Mouse (Mus musculus) liver, embryonic 15.5 days (tissue): Measurements from ENCODE around the gene Ctcf. TPM values are rescaled to one million over a fixed set of nuclear protein-coding genes. Genes with fewer than 3 reads are reported as not detected.

ENCODE experiments used
- ATAC-seq: fragments of 200-750 bp; cut with Nextera tagmentation; 2 replicates; pipeline ENCODE4 v1.8.0; 2017; ENCODE audit warnings: moderate number of reproducible peaks, mild to moderate bottlenecking, moderate library complexity; ENCODE audit not compliant: insufficient read depth
- H3K27ac ChIP-seq: fragments of 300-500 bp; sonication (generic); replicated peaks from 2 replicates; pipeline ENCODE4 v1.5.1; 2015; ENCODE audit warnings: mild to moderate bottlenecking, inconsistent platforms
- H3K27me3 ChIP-seq: fragments of 300-500 bp; sonication (generic); 2 replicates; pipeline ENCODE4 v1.6.1; 2015; ENCODE audit warnings: mild to moderate bottlenecking, inconsistent platforms
- H3K36me3 ChIP-seq: fragments of 300-500 bp; sonication (generic); replicated peaks from 2 replicates; pipeline ENCODE4 v1.6.1; 2015; ENCODE audit warnings: moderate library complexity, mild to moderate bottlenecking, inconsistent platforms
- H3K4me1 ChIP-seq: fragments of 300-500 bp; sonication (generic); replicated peaks from 2 replicates; pipeline ENCODE4 v1.6.1; 2015; ENCODE audit warnings: inconsistent platforms
- H3K4me2 ChIP-seq: fragments of 300-500 bp; sonication (generic); 2 replicates; pipeline ENCODE4 v1.6.1; 2015; ENCODE audit warnings: moderate library complexity, mild to moderate bottlenecking, inconsistent platforms
- H3K4me3 ChIP-seq: fragments of 300-500 bp; sonication (generic); replicated peaks from 2 replicates; pipeline ENCODE4 v1.5.1; 2015; ENCODE audit warnings: mild to moderate bottlenecking, inconsistent platforms
- H3K9ac ChIP-seq: fragments of 300-500 bp; sonication (generic); 2 replicates; pipeline ENCODE4 v1.6.1; 2015; ENCODE audit warnings: moderate library complexity, mild to moderate bottlenecking, inconsistent platforms
- H3K9me3 ChIP-seq: fragments of 300-500 bp; sonication (generic); replicated peaks from 2 replicates; pipeline ENCODE4 v1.6.1; 2016; ENCODE audit warnings: inconsistent platforms
- WGBS: fragments of 180-500 bp; shearing (Covaris S2); methylation state at CpG from one replicate; pipeline ENCODE4 v1.1.7; 2015; ENCODE audit warnings: mixed read lengths; ENCODE audit not compliant: insufficient replicate concordance; 5-methylcytosine and 5-hydroxymethylcytosine counted together
- polyA plus RNA-seq: library from polyadenylated mRNA; unstranded; fragments of >200 nt; fragmentation: Nextera tagmentation; extraction: Ambion mirVana; gene quantifications from 2 replicates; pipeline ENCODE4 v1.2.1, GENCODE M21; 2015

The Ctcf gene
- polyA plus RNA-seq, 1 experiment from 2014 or later, result 62.0 TPM

GRCm38 (mm10) chr8:105693648-105694047, 57.3 kb downstream of the Ctcf start:
- Histone ChIP-seq H3K36me3 (peaks cover 21% of the 10 kb centered on the region), H3K27me3 (peaks cover 12% of the 10 kb centered on the region), H3K9me3 (no peaks in the 10 kb centered on the region), H3K27ac (no peak overlapping the region), H3K4me1 (peaks cover 19% of the 10 kb centered on the region), H3K4me3 (peak overlapping the region; percentile 39), H3K9ac (no peak overlapping the region), H3K4me2 (peak overlapping the region; percentile 77)
- peak; percentile 25; the same call in 1 of the 2 replicates for ATAC-seq
- WGBS, result 7% methylated on average over 30 of the region's 30 CpGs

GRCm38 (mm10) chr8:105694051-105694799, 57.9 kb downstream of the Ctcf start:
- no peak; the same call in 1 of the 2 replicates for ATAC-seq
- Histone ChIP-seq H3K27ac (no peak overlapping the region), H3K27me3 (peaks cover 12% of the 10 kb centered on the region), H3K9ac (no peak overlapping the region), H3K4me2 (peak overlapping the region; percentile 77), H3K36me3 (peaks cover 22% of the 10 kb centered on the region), H3K4me1 (peaks cover 19% of the 10 kb centered on the region), H3K4me3 (peak overlapping the region; percentile 39), H3K9me3 (no peaks in the 10 kb centered on the region)
- WGBS, result 31% methylated on average over 40 of the region's 40 CpGs

GRCm38 (mm10) chr8:105695080-105695780, 58.9 kb downstream of the Ctcf start:
- Histone ChIP-seq H3K4me2 (no peak overlapping the region), H3K9me3 (no peaks in the 10 kb centered on the region), H3K4me3 (no peak overlapping the region), H3K27ac (no peak overlapping the region), H3K4me1 (peaks cover 29% of the 10 kb centered on the region), H3K36me3 (peaks cover 22% of the 10 kb centered on the region), H3K27me3 (peaks cover 12% of the 10 kb centered on the region), H3K9ac (no peak overlapping the region)
- no peak for ATAC-seq
- WGBS, result 77% methylated on average over 30 of the region's 30 CpGs

- H3K4me3 ChIP-seq, result no peak overlapping the region
- peaks cover 12% of the 10 kb centered on the region for H3K27me3 ChIP-seq
- no peak overlapping the region for H3K27ac ChIP-seq
- no peaks in the 10 kb centered on the region for H3K9me3 ChIP-seq
- H3K9ac ChIP-seq, result no peak overlapping the region
- no peak for ATAC-seq
- H3K4me2 ChIP-seq, result no peak overlapping the region
- peaks cover 41% of the 10 kb centered on the region for H3K4me1 ChIP-seq
- 88% methylated on average over 17 of the region's 17 CpGs for WGBS
- peaks cover 22% of the 10 kb centered on the region for H3K36me3 ChIP-seq
These were observed 60.9 kb downstream of the Ctcf start for GRCm38 (mm10) chr8:105697196-105697780.

GRCm38 (mm10) chr8:105698734-105699133, 62.4 kb downstream of the Ctcf start:
- no peak overlapping the region for H3K4me2 ChIP-seq
- H3K4me1 ChIP-seq, result peaks cover 42% of the 10 kb centered on the region
- H3K9me3 ChIP-seq, result no peaks in the 10 kb centered on the region
- H3K27ac ChIP-seq, result no peak overlapping the region
- no peak overlapping the region for H3K9ac ChIP-seq
- peaks cover 30% of the 10 kb centered on the region for H3K36me3 ChIP-seq
- no peak overlapping the region for H3K4me3 ChIP-seq
- ATAC-seq, result no peak
- WGBS, result 85% methylated on average over 5 of the region's 5 CpGs
- peaks cover 9% of the 10 kb centered on the region for H3K27me3 ChIP-seq

- peak overlapping the region; percentile 72 for H3K4me3 ChIP-seq
- ATAC-seq, result no peak
- peak overlapping the region; percentile 58; the same call in 1 of the 2 replicates for H3K9ac ChIP-seq
These were observed 63.3 kb downstream of the Ctcf start for GRCm38 (mm10) chr8:105699488-105700215.

GRCm38 (mm10) chr8:105700566-105700965, 64.2 kb downstream of the Ctcf start:
- Histone ChIP-seq H3K4me3 (peak overlapping the region; percentile 72), H3K4me1 (peaks cover 34% of the 10 kb centered on the region), H3K27ac (peak overlapping the region; percentile 97), H3K9ac (peak overlapping the region; percentile 58), H3K27me3 (no peaks in the 10 kb centered on the region), H3K4me2 (peak overlapping the region; percentile 87), H3K9me3 (no peaks in the 10 kb centered on the region), H3K36me3 (peaks cover 38% of the 10 kb centered on the region)
- WGBS, result under 1% methylated on average over 21 of the region's 21 CpGs
- peak; percentile 56 for ATAC-seq

More at GRCm38 (mm10) chr8:105699488-105700215, 63.3 kb downstream of the Ctcf start:
- peaks cover 34% of the 10 kb centered on the region for H3K4me1 ChIP-seq
- H3K36me3 ChIP-seq, result peaks cover 38% of the 10 kb centered on the region
- 0 out of 2 replicates have a peak, but pooled peaks cover 2% of the 10 kb centered on the region for H3K27me3 ChIP-seq
- H3K9me3 ChIP-seq, result no peaks in the 10 kb centered on the region
- H3K27ac ChIP-seq, result no peak overlapping the region
- WGBS, result 82% methylated on average over 11 of the region's 11 CpGs
- peak overlapping the region; percentile 87 for H3K4me2 ChIP-seq

GRCm38 (mm10) chr8:105700966-105701824, 64.8 kb downstream of the Ctcf start, which contains the start of the genes Acd and Pard6a:
Gene Acd, minus strand, starts transcription at chr8:105701102.
Gene Pard6a, plus strand, starts transcription at chr8:105701148.
- Histone ChIP-seq H3K4me2 (peak within 1 kb of the TSS; percentile 87), H3K27me3 (no peaks in the 10 kb centered on the region), H3K4me3 (peak within 1 kb of the TSS; percentile 72), H3K4me1 (peaks cover 36% of the 10 kb centered on the region), H3K36me3 (peaks cover 38% of the 10 kb centered on the region), H3K27ac (peak within 1 kb of the TSS; percentile 97), H3K9ac (peak within 1 kb of the TSS; percentile 58), H3K9me3 (no peaks in the 10 kb centered on the region)
- peak; percentile 80 for ATAC-seq
- under 1% methylated on average over 60 of the region's 60 CpGs for WGBS

GRCm38 (mm10) chr8:105702001-105702401, 65.6 kb downstream of the Ctcf start:
- ATAC-seq, result no peak
- WGBS, result 66% methylated on average over 18 of the region's 18 CpGs
- Histone ChIP-seq H3K27me3 (no peaks in the 10 kb centered on the region), H3K4me3 (peak overlapping the region; percentile 72), H3K4me2 (peak overlapping the region; percentile 87), H3K27ac (peak overlapping the region; percentile 97; the same call in 1 of the 2 replicates), H3K36me3 (peaks cover 34% of the 10 kb centered on the region), H3K9me3 (no peaks in the 10 kb centered on the region), H3K4me1 (peaks cover 38% of the 10 kb centered on the region), H3K9ac (peak overlapping the region; percentile 42)
